Mouse (Mus musculus) limb, embryonic 12.5 days (tissue): ENCODE measurements at regions not wholly inside any gene's neighbourhood (a gene's known extent, or its start where the extent isn't known, plus 50 kb on each side); places are given as distances from the start of the nearest gene placed in this dataset.

Experiments used
- ATAC-seq: fragments of 200-750 bp; cut with Nextera tagmentation; 2 replicates; pipeline ENCODE4 v1.8.0; 2017; ENCODE audit warnings: low read depth, moderate TSS enrichment; ENCODE audit not compliant: insufficient number of reproducible peaks, insufficient read depth, low FRiP score, low TSS enrichment
- H3K27ac ChIP-seq: fragments of 300-500 bp; sonication (generic); 2 replicates; pipeline ENCODE4 v1.5.1; 2016; ENCODE audit warnings: mild to moderate bottlenecking, moderate library complexity
- H3K27me3 ChIP-seq: fragments of 300-500 bp; sonication (generic); 2 replicates; pipeline ENCODE4 v1.6.1; 2016; ENCODE audit warnings: mild to moderate bottlenecking, moderate library complexity
- H3K36me3 ChIP-seq: fragments of 300-500 bp; sonication (generic); 2 replicates; pipeline ENCODE4 v1.6.1; 2016; ENCODE audit warnings: mild to moderate bottlenecking, moderate library complexity
- H3K4me1 ChIP-seq: fragments of 300-500 bp; sonication (generic); replicated peaks from 2 replicates; pipeline ENCODE4 v1.6.1; 2016
- H3K4me2 ChIP-seq: fragments of 300-500 bp; sonication (generic); 2 replicates; pipeline ENCODE4 v1.6.1; 2016; ENCODE audit warnings: mild to moderate bottlenecking, moderate library complexity
- H3K4me3 ChIP-seq: fragments of 300-500 bp; sonication (generic); replicated peaks from 2 replicates; pipeline ENCODE4 v1.5.1; 2016; ENCODE audit warnings: mild to moderate bottlenecking
- H3K9ac ChIP-seq: fragments of 300-500 bp; sonication (generic); replicated peaks from 2 replicates; pipeline ENCODE4 v1.6.1; 2016; ENCODE audit warnings: mild to moderate bottlenecking, moderate library complexity
- H3K9me3 ChIP-seq: fragments of 300-500 bp; sonication (generic); 2 replicates; pipeline ENCODE4 v1.6.1; 2016; ENCODE audit warnings: mild to moderate bottlenecking, moderate library complexity
- WGBS: fragments of 180-500 bp; shearing (Covaris S2); methylation state at CpG from one replicate; pipeline ENCODE4 v1.1.7; 2016; 5-methylcytosine and 5-hydroxymethylcytosine counted together

GRCm38 (mm10) chr16:15491328-15491999 lies 174.2 kb downstream of the Gm21897 start:
- no peak overlapping the region for H3K27ac ChIP-seq
- no peak overlapping the region for H3K9ac ChIP-seq
- no peaks in the 10 kb centered on the region for H3K36me3 ChIP-seq
- H3K27me3 ChIP-seq = no peaks in the 10 kb centered on the region
- H3K4me1 ChIP-seq = no peaks in the 10 kb centered on the region
- no peak overlapping the region for H3K4me3 ChIP-seq
- ATAC-seq = no peak
- no peaks in the 10 kb centered on the region for H3K9me3 ChIP-seq
- no peak overlapping the region for H3K4me2 ChIP-seq
- 87% methylated on average over 3 of the region's 3 CpGs for WGBS

GRCm38 (mm10) chr16:15493236-15493635 lies 176.0 kb downstream of the Gm21897 start:
- WGBS = 75% methylated on average over 2 of the region's 2 CpGs
- no peak for ATAC-seq
- H3K27me3 ChIP-seq = no peaks in the 10 kb centered on the region
- H3K9ac ChIP-seq = no peak overlapping the region
- H3K4me1 ChIP-seq = no peaks in the 10 kb centered on the region
- no peaks in the 10 kb centered on the region for H3K9me3 ChIP-seq
- no peak overlapping the region for H3K4me3 ChIP-seq
- no peak overlapping the region for H3K4me2 ChIP-seq
- H3K36me3 ChIP-seq = no peaks in the 10 kb centered on the region
- H3K27ac ChIP-seq = no peak overlapping the region
